21 mouse cellular contexts compared by ENCODE assay signal in the genomic region with DNA sequence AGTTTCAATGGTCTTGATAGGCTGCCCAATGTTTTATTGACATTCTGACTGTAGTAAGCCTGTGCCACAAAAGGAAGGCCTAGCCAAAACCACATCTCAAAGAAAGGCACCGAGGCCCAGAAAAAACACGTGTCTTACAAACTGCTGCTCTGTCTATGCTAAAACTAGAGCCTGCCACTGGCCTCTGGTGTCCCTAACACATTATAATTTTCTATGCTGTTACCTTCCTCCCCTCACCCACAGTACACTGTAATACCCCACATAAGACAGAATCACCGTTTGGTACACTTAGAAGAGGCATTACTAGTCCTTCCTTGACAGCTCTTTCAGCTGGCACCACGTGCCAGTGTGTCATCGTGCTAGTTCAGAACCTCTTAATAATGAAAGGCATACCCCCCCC. TPM values are rescaled to one million over a fixed set of nuclear protein-coding genes. Genes with fewer than 3 reads are reported as not detected.
A peak's percentile ranks its signal among the peaks of the same experiment; 100 is the strongest.
DNase-seq lines count a peak whose midpoint lies in the region; ATAC-seq and TF ChIP-seq lines count a peak whose summit lies in the region.
"Had no signal": no experiment of that assay in that cellular context is flagged by ENCODE, and none has a peak within 500 bp of the region (broad histone marks: within the 10 kb centered on the region; RNA-seq: fewer than 3 reads in every experiment).

No protein-coding gene starts in this region.

- H3K36me3 ChIP-seq in testis, adult 2 months (ENCODE audit: control insufficient read depth, insufficient read depth, low read length), result peaks cover 2% of the 10 kb centered on the region; the same call in 1 of the 2 replicates
- H3K36me3 ChIP-seq: embryonic facial prominence, embryonic 12.5 days; forebrain, embryonic 15.5 days; heart, embryonic 15.5 days had no signal

- H3K4me1 ChIP-seq in testis, adult 2 months (ENCODE audit: control insufficient read depth, insufficient read depth, low read length), result 0 out of 2 replicates have a peak, but pooled peaks cover 2% of the 10 kb centered on the region
- H3K4me1 ChIP-seq: embryonic facial prominence, embryonic 12.5 days had no signal

- H3K4me3 ChIP-seq in testis, adult 2 months (ENCODE audit: control insufficient read depth, low read depth, low read length), result no peak overlapping the region
- H3K4me3 ChIP-seq: embryonic facial prominence, embryonic 12.5 days; forebrain, embryonic 15.5 days; heart, embryonic 15.5 days; hindbrain, embryonic 13.5 days had no signal

- TF ChIP-seq POLR2A in testis, adult 2 months (IDR thresholded peaks at IDR 0.05; ENCODE audit: control insufficient read depth, low read depth, low read length), result no peak

- no peak for TF ChIP-seq CTCF in testis, adult 2 months (IDR thresholded peaks at IDR 0.05; ENCODE audit: control insufficient read depth, insufficient read depth, insufficient replicate concordance, low read depth, low read length)

- no peak for ATAC-seq in CD4-positive, CD25-positive, alpha-beta regulatory T cell, adult 4 months
- ATAC-seq: activated CD4-positive, CD25-positive, alpha-beta regulatory T cell, adult 4 months; forebrain, embryonic 15.5 days; hindbrain, postnatal 0 days had no signal

- DNase-seq in CD4-positive, CD25-positive, alpha-beta regulatory T cell, adult 2 months (ENCODE audit: low read depth, low spot score), result peak; percentile 25
- DNase-seq in testis, postnatal 14 days (ENCODE audit: low spot score), result no peak
- peak; percentile 39 for DNase-seq in 416B (ENCODE audit: low read depth)
- DNase-seq in induced T-regulatory cell, adult 2 months (ENCODE audit: low read depth), result peak; percentile 47
- no peak for DNase-seq in cerebellum, adult 9-11 months
- DNase-seq: adrenal gland, adult 8-10 months; cerebellum, adult 11 months; cerebellum, adult 8-10 months; cerebellum, postnatal 25 days; gastrocnemius, postnatal 36 days; heart, adult 18-20 months; heart, postnatal 14 days had no signal

- H3K27ac ChIP-seq in testis, adult 2 months (ENCODE audit: control insufficient read depth, insufficient read depth, low read depth, low read length), result peak overlapping the region; percentile 49; the same call in 1 of the 2 replicates
- H3K27ac ChIP-seq: embryonic facial prominence, embryonic 12.5 days; forebrain, embryonic 15.5 days; heart, embryonic 15.5 days; hindbrain, embryonic 13.5 days; hindbrain, postnatal 0 days had no signal

- H3K27me3 ChIP-seq in testis, adult 2 months (ENCODE audit: control insufficient read depth, insufficient read depth, low read length), result no peaks in the 10 kb centered on the region
- H3K27me3 ChIP-seq: embryonic facial prominence, embryonic 12.5 days; forebrain, embryonic 15.5 days; heart, embryonic 15.5 days; hindbrain, embryonic 13.5 days had no signal

RNA-seq across cellular contexts. Expression of a gene that starts 7.3 kb away (rescaled TPM):
- 100 to 1,000 TPM in 1 of 2 experiments, 10 to 100 TPM in 1; 76.0 to 120 TPM for polyA plus RNA-seq in CD4-positive, CD25-positive, alpha-beta regulatory T cell, adult 4 months (2017; shearing (Covaris generic))
- 57.6 and 70.6 TPM in 2 replicates for polyA plus RNA-seq in testis, adult 2 months (2012; rRNA removed)

RNA-seq across cellular contexts. Expression of a gene that starts 36.4 kb away (rescaled TPM):
- polyA plus RNA-seq in CD4-positive, CD25-positive, alpha-beta regulatory T cell, adult 4 months (2017; shearing (Covaris generic)), result 100 to 1,000 TPM in 1 of 2 experiments, 10 to 100 TPM in 1; 97.6 to 108 TPM
- polyA plus RNA-seq in testis, adult 2 months (2012; rRNA removed), result 9.8 and 11.5 TPM in 2 replicates
- polyA plus RNA-seq: G1E had no signal

Comparison
In these comparisons a context has a peak if more than half of its experiments do, and no peak if none do; other contexts are left out.
1. DNase-seq: peak in CD4-positive, CD25-positive, alpha-beta regulatory T cell, adult 2 months (single experiment), 416B (single experiment) and induced T-regulatory cell, adult 2 months (single experiment); none in testis, postnatal 14 days (single experiment) and cerebellum, adult 9-11 months (single experiment).